Mouse (Mus musculus) small intestine, adult 2 months (tissue): Measurements from ENCODE around the gene Ddx19a.
"Not testable (repeated sequence)": the region's sequence is repeated elsewhere in the genome, so short reads cannot be mapped to it uniquely, and the experiment has no call there.

Experiments used
- CTCF ChIP-seq: fragments of 200-500 bp; IDR thresholded peaks from 2 replicates; pipeline ENCODE4 v1.5.1; 2012; ENCODE audit warnings: low read depth, mild to moderate bottlenecking, control low read depth, inconsistent platforms, low read length, moderate library complexity, mixed read lengths; ENCODE audit not compliant: insufficient replicate concordance, insufficient read length; ENCODE audit errors: extremely low read depth
- POLR2A ChIP-seq: fragments of 200-500 bp; IDR thresholded peaks from 2 replicates; pipeline ENCODE4 v1.6.1; 2012; ENCODE audit warnings: low read depth, mild to moderate bottlenecking, control low read depth, inconsistent platforms, low read length, moderate library complexity

GRCm38 (mm10) chr8:110976532-110976931, 21.1 kb downstream of the Ddx19a start:
- TF ChIP-seq CTCF, POLR2A: not testable (repeated sequence)
